8 mouse cellular contexts compared by ENCODE assay signal in the genomic region with DNA sequence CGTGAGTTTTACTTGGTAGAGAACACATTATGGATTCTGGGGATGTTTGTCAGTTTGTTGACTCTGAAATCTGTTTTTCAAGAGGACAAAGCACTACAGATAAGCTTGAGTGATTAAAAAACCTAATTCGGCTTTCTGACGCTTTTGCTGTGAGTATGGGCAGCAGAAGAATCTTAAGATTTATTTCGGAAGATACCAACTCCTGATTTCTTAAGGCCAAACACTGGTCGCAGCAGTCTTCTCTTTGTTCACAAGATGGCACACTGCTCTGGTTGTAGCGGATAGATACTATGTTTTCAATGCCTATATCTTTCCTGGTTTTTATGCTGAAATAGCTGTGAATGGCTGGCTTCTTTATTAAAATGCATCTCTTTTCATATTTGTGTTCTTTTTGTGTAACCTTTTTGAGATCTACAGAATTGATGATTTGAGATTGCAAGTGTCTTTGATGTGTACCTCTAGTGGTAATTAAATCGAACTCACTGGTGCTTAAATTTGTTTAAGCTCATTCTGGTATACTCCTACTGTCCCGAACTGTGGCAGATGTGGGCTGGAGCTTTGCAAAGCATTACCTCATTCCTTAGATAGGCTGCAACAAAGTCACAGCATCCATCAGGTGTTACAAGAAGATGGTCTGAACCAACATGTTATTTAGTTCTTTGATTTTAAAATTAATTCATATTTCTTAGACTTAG. TPM values are rescaled to one million over a fixed set of nuclear protein-coding genes. Genes with fewer than 3 reads are reported as not detected.
A peak's percentile ranks its signal among the peaks of the same experiment; 100 is the strongest.
DNase-seq lines count a peak whose midpoint lies in the region; ATAC-seq and TF ChIP-seq lines count a peak whose summit lies in the region.

No protein-coding gene starts in this region.

- H3K36me3 ChIP-seq in kidney, adult 2 months (ENCODE audit: control insufficient read depth, insufficient read depth, low read length) = no peaks in the 10 kb centered on the region
- H3K36me3 ChIP-seq in G1E (replicated peaks) = peaks cover 7% of the 10 kb centered on the region
- no peaks in the 10 kb centered on the region for H3K36me3 ChIP-seq in embryonic facial prominence, embryonic 15.5 days
- no peaks in the 10 kb centered on the region for H3K36me3 ChIP-seq in intestine, postnatal 0 days (ENCODE audit: control insufficient read depth, insufficient read depth)

- peak overlapping the region; percentile 74 for H3K4me3 ChIP-seq in kidney, adult 2 months (ENCODE audit: insufficient read depth, low read depth, low read length)
- peak overlapping the region; percentile 80 for H3K4me3 ChIP-seq in G1E (ENCODE audit: low read depth, low read length)
- peak overlapping the region; percentile 79 for H3K4me3 ChIP-seq in embryonic facial prominence, embryonic 15.5 days (replicated peaks)
- peak overlapping the region; percentile 72 for H3K4me3 ChIP-seq in intestine, postnatal 0 days (ENCODE audit: low read depth, low read length)

- ATAC-seq in G1E (ENCODE audit: extremely low read depth, insufficient number of reproducible peaks, low FRiP score, poor library complexity, severe bottlenecking) = no peak
- no peak for ATAC-seq in embryonic facial prominence, embryonic 15.5 days (ENCODE audit: insufficient number of reproducible peaks, low FRiP score, low TSS enrichment, low read depth)
- ATAC-seq in intestine, postnatal 0 days = no peak
- ATAC-seq in cerebellum, adult (ENCODE audit: insufficient number of reproducible peaks, low FRiP score, low TSS enrichment) = no peak

- no peak for TF ChIP-seq POLR2A in kidney, adult 2 months (IDR thresholded peaks at IDR 0.05; ENCODE audit: low read depth, low read length)

- H3K9ac ChIP-seq in embryonic facial prominence, embryonic 15.5 days = peak overlapping the region; percentile 64
- H3K9ac ChIP-seq in intestine, postnatal 0 days (ENCODE audit: low read depth, low read length) = peak overlapping the region; percentile 68; the same call in 1 of the 2 replicates

- no peaks in the 10 kb centered on the region for H3K27me3 ChIP-seq in kidney, adult 2 months (replicated peaks; ENCODE audit: control insufficient read depth, insufficient read depth, low read length)
- no peaks in the 10 kb centered on the region for H3K27me3 ChIP-seq in G1E (ENCODE audit: insufficient read depth, low read length)
- no peaks in the 10 kb centered on the region for H3K27me3 ChIP-seq in embryonic facial prominence, embryonic 15.5 days
- H3K27me3 ChIP-seq in intestine, postnatal 0 days (replicated peaks; ENCODE audit: control insufficient read depth, insufficient read depth, low read length) = no peaks in the 10 kb centered on the region

- TF ChIP-seq CTCF in kidney, adult 2 months (conservative IDR thresholded peaks at IDR 0.05; ENCODE audit: insufficient read depth, insufficient read length, low read depth, low read length) = no peak
- TF ChIP-seq CTCF in G1E (IDR thresholded peaks at IDR 0.05; ENCODE audit: low read depth, low read length) = no peak
- TF ChIP-seq CTCF in intestine, postnatal 0 days (IDR thresholded peaks at IDR 0.05; ENCODE audit: low read depth) = peak; percentile 45

- H3K4me1 ChIP-seq in kidney, adult 2 months (ENCODE audit: control insufficient read depth, insufficient read depth, low read length) = peaks cover 16% of the 10 kb centered on the region; the same call in 1 of the 2 replicates
- H3K4me1 ChIP-seq in G1E (ENCODE audit: insufficient read depth, low read depth, low read length) = peaks cover 15% of the 10 kb centered on the region
- no peaks in the 10 kb centered on the region for H3K4me1 ChIP-seq in embryonic facial prominence, embryonic 15.5 days
- no peaks in the 10 kb centered on the region for H3K4me1 ChIP-seq in intestine, postnatal 0 days (replicated peaks; ENCODE audit: control insufficient read depth, insufficient read depth, low read length)

- H3K27ac ChIP-seq in kidney, adult 2 months (ENCODE audit: insufficient read depth, low read depth, low read length) = peak overlapping the region; percentile 31; the same call in 1 of the 2 replicates
- H3K27ac ChIP-seq in embryonic facial prominence, embryonic 15.5 days (replicated peaks) = peak overlapping the region; percentile 95
- no peak overlapping the region for H3K27ac ChIP-seq in intestine, postnatal 0 days (ENCODE audit: low read depth, low read length)

- peak overlapping the region; percentile 70 for H3K4me2 ChIP-seq in embryonic facial prominence, embryonic 15.5 days (replicated peaks)
- H3K4me2 ChIP-seq in intestine, postnatal 0 days (replicated peaks; ENCODE audit: low read depth) = peak overlapping the region; percentile 92

- DNase-seq in kidney, adult 2 months = peak; percentile 17
- no peak for DNase-seq in kidney, postnatal 36 days
- DNase-seq in G1E (ENCODE audit: low spot score) = no peak
- peak; percentile 63 for DNase-seq in retina, embryonic 14.5 days (ENCODE audit: low spot score)
- no peak for DNase-seq in right cerebral cortex, postnatal 14 days

- 13% methylated on average over 8 of the region's 8 CpGs for WGBS in kidney, adult 2 months
- 4% methylated on average over 8 of the region's 8 CpGs for WGBS in embryonic facial prominence, embryonic 15.5 days
- WGBS in intestine, postnatal 0 days = 17% methylated on average over 8 of the region's 8 CpGs

- H3K9me3 ChIP-seq in G1E (replicated peaks) = no peaks in the 10 kb centered on the region
- no peaks in the 10 kb centered on the region for H3K9me3 ChIP-seq in embryonic facial prominence, embryonic 15.5 days (replicated peaks)
- no peaks in the 10 kb centered on the region for H3K9me3 ChIP-seq in intestine, postnatal 0 days (ENCODE audit: control insufficient read depth)

RNA-seq across cellular contexts. Expression of a gene that starts 1.2 kb away (rescaled TPM):
- polyA plus RNA-seq in kidney, adult 2 months (2012; rRNA removed) = 6.5 and 7.7 TPM in 2 replicates
- total RNA-seq in G1E (2014; fragmentation: Nextera tagmentation) (29.9 and 35.1 TPM in 2 replicates), G1E (2017) (24.3 and 27.5 TPM in 2 replicates)
- polyA plus RNA-seq in G1E (2012) = 1.8 and 1.9 TPM in 2 replicates
- 53.5 and 56.5 TPM in 2 replicates for polyA plus RNA-seq in embryonic facial prominence, embryonic 15.5 days (2015; fragmentation: Nextera tagmentation; extraction: Ambion mirVana)
- 14.8 and 15.1 TPM in 2 replicates for polyA plus RNA-seq in intestine, postnatal 0 days (2015; fragmentation: Nextera tagmentation; extraction: Ambion mirVana)

Comparison
In these comparisons a context has a peak if more than half of its experiments do, and no peak if none do; other contexts are left out.
1. DNase-seq: peak in kidney, adult 2 months (single experiment) and retina, embryonic 14.5 days (single experiment); none in kidney, postnatal 36 days (0 of 2), G1E (single experiment) and right cerebral cortex, postnatal 14 days (single experiment).
2. Peak in every context shown above with its lines, with median percentiles within 50 percentile points of each other: H3K4me3 ChIP-seq.